8 mouse cellular contexts compared by ENCODE assay signal in genomic region chr11:103721468-103722039, GRCm38 (mm10). TPM values are rescaled to one million over a fixed set of nuclear protein-coding genes. Genes with fewer than 3 reads are reported as not detected.
DNase-seq lines count a peak whose midpoint lies in the region; ATAC-seq and TF ChIP-seq lines count a peak whose summit lies in the region.
"Had no signal": no experiment of that assay in that cellular context is flagged by ENCODE, and none has a peak within 500 bp of the region (broad histone marks: within the 10 kb centered on the region; RNA-seq: fewer than 3 reads in every experiment).

No protein-coding gene starts in this region.

- TF ChIP-seq EP300 in CH12.LX (IDR thresholded peaks at IDR 0.05; ENCODE audit: low read length) (no peak), MEL (IDR thresholded peaks at IDR 0.05; ENCODE audit: low read depth in 1 of 2, low read length in 2 of 2) (no peak)

- DNase-seq in CH12.LX (ENCODE audit: extremely low read depth) (peak; percentile 55), MEL (ENCODE audit: low read depth, low spot score) (peak; percentile 28)
- DNase-seq in embryo, embryonic 10.5 days (ENCODE audit: low spot score) = peak; percentile 76
- DNase-seq in hindbrain, embryonic 14.5 days (ENCODE audit: low spot score) = peak; percentile 67
- DNase-seq in gastrocnemius, adult 18-20 months (ENCODE audit: low spot score) = no peak

- H3K4me1 ChIP-seq in CH12.LX (ENCODE audit: control insufficient read depth in 1 of 2, insufficient read depth in 2 of 2) (peaks cover 6% of the 10 kb centered on the region in 2 experiments; a peak in 3 of 4 replicates), MEL (ENCODE audit: control insufficient read depth in 1 of 2, insufficient read depth in 2 of 2, low read length in 2 of 2) (no peaks in the 10 kb centered on the region)
- H3K4me1 ChIP-seq in hindbrain, embryonic 14.5 days (replicated peaks; ENCODE audit: control insufficient read depth, insufficient read depth, low read length) = peaks cover 12% of the 10 kb centered on the region; the same call in 1 of the 2 replicates
- 0 out of 2 replicates have a peak, but pooled peaks cover 2% of the 10 kb centered on the region for H3K4me1 ChIP-seq in liver, embryonic 12.5 days
- peaks cover 12% of the 10 kb centered on the region for H3K4me1 ChIP-seq in neural tube, embryonic 15.5 days

- 30% methylated on average over 15 of the region's 15 CpGs for WGBS in hindbrain, embryonic 14.5 days
- 33% methylated on average over 15 of the region's 15 CpGs for WGBS in liver, embryonic 12.5 days (ENCODE audit: insufficient replicate concordance)
- 40% methylated on average over 15 of the region's 15 CpGs for WGBS in neural tube, embryonic 15.5 days

- no peaks in the 10 kb centered on the region for H3K79me2 ChIP-seq in CH12.LX (replicated peaks; ENCODE audit: control insufficient read depth, extremely low read depth, insufficient read depth, poor library complexity, severe bottlenecking)
- no peaks in the 10 kb centered on the region for H3K79me2 ChIP-seq in MEL (ENCODE audit: control insufficient read depth, insufficient read depth, low read length, poor library complexity)

- H3K9me3 ChIP-seq in CH12.LX (replicated peaks; ENCODE audit: low read length) (peaks cover 3% of the 10 kb centered on the region), MEL (replicated peaks; ENCODE audit: insufficient read depth, low read length) (no peaks in the 10 kb centered on the region)
- no peaks in the 10 kb centered on the region for H3K9me3 ChIP-seq in hindbrain, embryonic 14.5 days (ENCODE audit: control insufficient read depth, low read length)
- no peaks in the 10 kb centered on the region for H3K9me3 ChIP-seq in liver, embryonic 12.5 days (replicated peaks)
- H3K9me3 ChIP-seq in neural tube, embryonic 15.5 days (replicated peaks) = no peaks in the 10 kb centered on the region

- H3K27me3 ChIP-seq in CH12.LX (replicated peaks) (peaks cover 79% of the 10 kb centered on the region), MEL (ENCODE audit: control insufficient read depth in 1 of 2, insufficient read depth in 2 of 2, low read length in 2 of 2) (peaks cover 0 to 2% of the 10 kb centered on the region in 2 experiments; a peak in 1 of 4 replicates)
- H3K27me3 ChIP-seq in hindbrain, embryonic 14.5 days (ENCODE audit: control insufficient read depth, insufficient read depth, low read length) = no peaks in the 10 kb centered on the region
- peaks cover 30% of the 10 kb centered on the region; the same call in 1 of the 2 replicates for H3K27me3 ChIP-seq in liver, embryonic 12.5 days (replicated peaks)
- H3K27me3 ChIP-seq in neural tube, embryonic 15.5 days (replicated peaks) = no peaks in the 10 kb centered on the region; the same call in 1 of the 2 replicates

- H3K27ac ChIP-seq in CH12.LX (ENCODE audit: insufficient read depth, low read depth) (no peak overlapping the region), MEL (ENCODE audit: control insufficient read depth, low read depth, low read length) (no peak overlapping the region)
- peak overlapping the region; percentile 51; the same call in 1 of the 2 replicates for H3K27ac ChIP-seq in hindbrain, embryonic 14.5 days
- H3K27ac ChIP-seq in liver, embryonic 12.5 days = no peak overlapping the region
- H3K27ac ChIP-seq in neural tube, embryonic 15.5 days (replicated peaks) = peak overlapping the region; percentile 37; the same call in 1 of the 2 replicates

- H3K36me3 ChIP-seq in CH12.LX (replicated peaks in 1 of 2; ENCODE audit: control insufficient read depth in 1 of 2, insufficient read depth in 1 of 2, low read length in 1 of 2) (no peaks in the 10 kb centered on the region), MEL (ENCODE audit: control insufficient read depth in 1 of 2, insufficient read depth in 2 of 2, low read length in 2 of 2) (no peaks in the 10 kb centered on the region)
- no peaks in the 10 kb centered on the region for H3K36me3 ChIP-seq in hindbrain, embryonic 14.5 days (replicated peaks; ENCODE audit: control insufficient read depth, insufficient read depth)
- no peaks in the 10 kb centered on the region for H3K36me3 ChIP-seq in liver, embryonic 12.5 days
- no peaks in the 10 kb centered on the region for H3K36me3 ChIP-seq in neural tube, embryonic 15.5 days

- peak; percentile 71 to 90 for TF ChIP-seq CTCF in CH12.LX (conservative IDR thresholded peaks at IDR 0.05 in 1 of 2, IDR thresholded peaks at IDR 0.05 in 1 of 2; ENCODE audit: low read depth in 2 of 2, low read length in 2 of 2)
- peak; percentile 62 to 80 (median 67) for TF ChIP-seq CTCF in MEL (IDR thresholded peaks at IDR 0.05 in 2 of 3, conservative IDR thresholded peaks at IDR 0.05 in 1 of 3; ENCODE audit: control insufficient read depth in 1 of 3, insufficient read depth in 1 of 3, low read depth in 2 of 3, low read length in 3 of 3, poor library complexity in 1 of 3, severe bottlenecking in 1 of 3)

- ATAC-seq in hindbrain, embryonic 14.5 days (ENCODE audit: low FRiP score) = peak; percentile 60
- no peak for ATAC-seq in liver, embryonic 12.5 days
- peak; percentile 61; the same call in 1 of the 2 replicates for ATAC-seq in neural tube, embryonic 15.5 days (ENCODE audit: low FRiP score)

- TF ChIP-seq POLR2A in CH12.LX (IDR thresholded peaks at IDR 0.05; ENCODE audit: low read depth, low read length) (no peak), MEL (IDR thresholded peaks at IDR 0.05; ENCODE audit: control insufficient read depth in 1 of 2, insufficient read depth in 1 of 2, low read depth in 1 of 2, low read length in 2 of 2, poor library complexity in 1 of 2) (no peak)

- no peak overlapping the region for H3K4me2 ChIP-seq in CH12.LX (ENCODE audit: insufficient read depth, low read depth, poor library complexity, severe bottlenecking)
- H3K4me2 ChIP-seq in hindbrain, embryonic 14.5 days (replicated peaks) = peak overlapping the region; percentile 40
- H3K4me2 ChIP-seq in liver, embryonic 12.5 days = 0 out of 2 replicates have a peak overlapping the region, but pooled peaks have one; percentile 2
- peak overlapping the region; percentile 42 for H3K4me2 ChIP-seq in neural tube, embryonic 15.5 days

- dilution Hi-C loops in CH12.LX (cut with MboI; ENCODE audit: extremely low pct_ligation_motif_present, extremely low pct_unique_long_range_greater_than_20kb, low sequenced_read_pairs) = no loop called here

- TF ChIP-seq RAD21 in CH12.LX (IDR thresholded peaks at IDR 0.05; ENCODE audit: low read depth, low read length) (peak; percentile 12), MEL (IDR thresholded peaks at IDR 0.05; ENCODE audit: low read depth, low read length) (no peak; the same call in 1 of the 2 replicates)

- in situ Hi-C loops in CH12.LX (cut with MboI; ENCODE audit: low pct_ligation_motif_present, low pct_unique_long_range_greater_than_20kb, low sequenced_read_pairs) = no loop called here

- no peak overlapping the region for H3K4me3 ChIP-seq in CH12.LX (replicated peaks in 1 of 3; ENCODE audit: low read depth in 2 of 3, low read length in 2 of 3, poor library complexity in 1 of 3)
- no peak overlapping the region for H3K4me3 ChIP-seq in MEL (ENCODE audit: control insufficient read depth in 1 of 2, insufficient read depth in 1 of 2, low read depth in 2 of 2, low read length in 2 of 2)
- H3K4me3 ChIP-seq in hindbrain, embryonic 14.5 days (replicated peaks; ENCODE audit: low read length) = 0 out of 2 replicates have a peak overlapping the region, but pooled peaks have one; percentile 3
- no peak overlapping the region for H3K4me3 ChIP-seq in liver, embryonic 12.5 days
- H3K4me3 ChIP-seq in neural tube, embryonic 15.5 days (replicated peaks) = no peak overlapping the region

- H3K9ac ChIP-seq in CH12.LX (ENCODE audit: insufficient read depth, low read depth) (no peak overlapping the region), MEL (ENCODE audit: control insufficient read depth, low read depth, low read length, poor library complexity, severe bottlenecking) (no peak overlapping the region)
- H3K9ac ChIP-seq in hindbrain, embryonic 14.5 days = peak overlapping the region; percentile 37; the same call in 1 of the 2 replicates
- no peak overlapping the region for H3K9ac ChIP-seq in liver, embryonic 12.5 days
- H3K9ac ChIP-seq in neural tube, embryonic 15.5 days (replicated peaks) = no peak overlapping the region; the same call in 1 of the 2 replicates

RNA-seq across cellular contexts. Expression of gene Gosr2, which starts 23.9 kb away (rescaled TPM):
- total RNA-seq in CH12.LX (2012; rRNA removed) (93.7 and 109 TPM in 2 replicates), CH12.LX (2014; rRNA removed) (106 and 108 TPM in 2 replicates), MEL (2012; rRNA removed) (135 and 149 TPM in 2 replicates)
- polyA plus RNA-seq in CH12.LX (2012; ENCODE audit: insufficient read length, low read depth) (107 and 109 TPM in 2 replicates), MEL (2012; ENCODE audit: insufficient read depth in 1 of 2, insufficient read length in 2 of 2, low read depth in 1 of 2, low replicate concordance in 2 of 2, missing spikeins in 1 of 2) (100 to 1,000 TPM in 1 of 2 experiments, not detected in 1; 101 TPM)
- polyA plus RNA-seq in hindbrain, embryonic 14.5 days (2014; fragmentation: Nextera tagmentation; extraction: Ambion mirVana) = 93.0 and 97.6 TPM in 2 replicates
- polyA plus RNA-seq in liver, embryonic 12.5 days (2016; fragmentation: Nextera tagmentation; extraction: Ambion mirVana) = 54.4 and 55.2 TPM in 2 replicates
- polyA plus RNA-seq in neural tube, embryonic 15.5 days (2015; fragmentation: Nextera tagmentation; extraction: Ambion mirVana) = 80.7 and 84.0 TPM in 2 replicates
- 10 to 100 TPM; 39.2 to 42.6 TPM for total RNA-seq in gastrocnemius, adult 18-20 months (2021)

RNA-seq across cellular contexts. Expression of gene Wnt9b, which starts 28.1 kb away (rescaled TPM):
- not detected in 2 replicates for total RNA-seq in CH12.LX (2012; rRNA removed)
- total RNA-seq in CH12.LX (2014; rRNA removed) = not detected in 2 replicates
- polyA plus RNA-seq in CH12.LX (2012; ENCODE audit: insufficient read length, low read depth) = not detected in 2 replicates
- not detected in 2 replicates for total RNA-seq in MEL (2012; rRNA removed)
- not detected for polyA plus RNA-seq in MEL (2012; ENCODE audit: insufficient read depth in 1 of 2, insufficient read length in 2 of 2, low read depth in 1 of 2, low replicate concordance in 2 of 2, missing spikeins in 1 of 2)
- polyA plus RNA-seq in hindbrain, embryonic 14.5 days (2014; fragmentation: Nextera tagmentation; extraction: Ambion mirVana) = 0.16 and 0.19 TPM in 2 replicates
- polyA plus RNA-seq in liver, embryonic 12.5 days (2016; fragmentation: Nextera tagmentation; extraction: Ambion mirVana) = 0.12 TPM in 1 of 2 replicates, not detected in the other
- polyA plus RNA-seq in neural tube, embryonic 15.5 days (2015; fragmentation: Nextera tagmentation; extraction: Ambion mirVana) = 0.14 and 0.18 TPM in 2 replicates
- total RNA-seq in gastrocnemius, adult 18-20 months (2021) = under 1 TPM in 1 of 2 experiments, not detected in 1; 0.07 TPM
- total RNA-seq: hematopoietic stem cell, adult 5-6 weeks had no signal

RNA-seq across cellular contexts. Expression of gene Wnt3, which starts 52.4 kb away (rescaled TPM):
- total RNA-seq in CH12.LX (2012; rRNA removed) = 0.04 TPM in 1 of 2 replicates, not detected in the other
- total RNA-seq in CH12.LX (2014; rRNA removed) = not detected in 2 replicates
- polyA plus RNA-seq in CH12.LX (2012; ENCODE audit: insufficient read length, low read depth) = not detected in 2 replicates
- not detected in 2 replicates for total RNA-seq in MEL (2012; rRNA removed)
- not detected for polyA plus RNA-seq in MEL (2012; ENCODE audit: insufficient read depth in 1 of 2, insufficient read length in 2 of 2, low read depth in 1 of 2, low replicate concordance in 2 of 2, missing spikeins in 1 of 2)
- 9.0 and 9.1 TPM in 2 replicates for polyA plus RNA-seq in hindbrain, embryonic 14.5 days (2014; fragmentation: Nextera tagmentation; extraction: Ambion mirVana)
- polyA plus RNA-seq in liver, embryonic 12.5 days (2016; fragmentation: Nextera tagmentation; extraction: Ambion mirVana) = 0.04 and 0.12 TPM in 2 replicates
- 6.7 and 9.0 TPM in 2 replicates for polyA plus RNA-seq in neural tube, embryonic 15.5 days (2015; fragmentation: Nextera tagmentation; extraction: Ambion mirVana)
- total RNA-seq in gastrocnemius, adult 18-20 months (2021) = not detected
- total RNA-seq: hematopoietic stem cell, adult 5-6 weeks had no signal

Comparison
In these comparisons a context has a peak if more than half of its experiments do, and no peak if none do; other contexts are left out.
1. H3K27ac ChIP-seq: peak in hindbrain, embryonic 14.5 days (single experiment) and neural tube, embryonic 15.5 days (single experiment); none in CH12.LX (single experiment), MEL (single experiment) and liver, embryonic 12.5 days (single experiment).
2. Of the 35 proteins assayed by ChIP-seq in both MEL and CH12.LX: peak only in MEL: none; only in CH12.LX: MYC and RAD21; in both: CTCF; in neither: 32.